Mouse (Mus musculus): ENCODE data around the gene Topors. TPM values are rescaled to one million over a fixed set of nuclear protein-coding genes. Genes with fewer than 3 reads are reported as not detected.

The Topors gene
- 46.6 TPM for polyA plus RNA-seq (2017; shearing (Covaris generic))

DNA sequence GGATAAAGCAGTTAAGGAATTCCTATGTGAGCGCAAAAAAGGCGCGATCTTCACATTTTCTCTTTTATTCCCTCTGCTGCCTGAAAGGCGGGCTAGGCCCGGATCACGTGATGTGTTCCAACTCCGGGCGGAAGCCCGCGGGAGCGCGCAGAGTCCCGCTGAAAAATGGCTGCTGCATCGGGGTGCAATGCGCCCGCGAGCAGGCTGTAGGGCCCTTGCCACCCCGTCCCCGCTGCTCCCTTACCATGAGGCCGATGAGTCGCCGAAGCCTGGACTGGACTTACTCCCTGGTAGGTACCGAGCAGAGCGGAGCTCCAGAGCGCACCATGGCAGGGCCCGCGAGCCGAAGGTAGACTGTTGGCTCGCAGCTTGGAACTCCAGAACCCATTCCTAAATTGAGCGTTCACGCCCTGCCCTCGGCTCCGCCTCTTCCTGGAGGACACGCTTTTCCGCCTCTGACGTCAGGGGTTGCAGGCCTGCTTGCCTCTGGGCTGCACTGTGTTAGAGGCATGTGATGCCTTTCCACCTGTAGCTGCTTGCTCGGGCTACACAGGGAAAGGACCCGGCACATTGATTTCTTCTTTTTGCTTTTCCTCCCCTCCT, at the start of gene Topors, which contains the start of gene Smim27:
Topors (minus strand) TSS at position 421 of the 603 bp plus-strand sequence.
Smim27 (plus strand) TSS at position 150 of the 603 bp plus-strand sequence.

GRCm38 (mm10) chr4:40279276-40279900, 9.7 kb upstream of the Topors start, which contains the start of gene Ndufb6:
Gene Ndufb6, minus strand, starts transcription at chr4:40279421.

DNA sequence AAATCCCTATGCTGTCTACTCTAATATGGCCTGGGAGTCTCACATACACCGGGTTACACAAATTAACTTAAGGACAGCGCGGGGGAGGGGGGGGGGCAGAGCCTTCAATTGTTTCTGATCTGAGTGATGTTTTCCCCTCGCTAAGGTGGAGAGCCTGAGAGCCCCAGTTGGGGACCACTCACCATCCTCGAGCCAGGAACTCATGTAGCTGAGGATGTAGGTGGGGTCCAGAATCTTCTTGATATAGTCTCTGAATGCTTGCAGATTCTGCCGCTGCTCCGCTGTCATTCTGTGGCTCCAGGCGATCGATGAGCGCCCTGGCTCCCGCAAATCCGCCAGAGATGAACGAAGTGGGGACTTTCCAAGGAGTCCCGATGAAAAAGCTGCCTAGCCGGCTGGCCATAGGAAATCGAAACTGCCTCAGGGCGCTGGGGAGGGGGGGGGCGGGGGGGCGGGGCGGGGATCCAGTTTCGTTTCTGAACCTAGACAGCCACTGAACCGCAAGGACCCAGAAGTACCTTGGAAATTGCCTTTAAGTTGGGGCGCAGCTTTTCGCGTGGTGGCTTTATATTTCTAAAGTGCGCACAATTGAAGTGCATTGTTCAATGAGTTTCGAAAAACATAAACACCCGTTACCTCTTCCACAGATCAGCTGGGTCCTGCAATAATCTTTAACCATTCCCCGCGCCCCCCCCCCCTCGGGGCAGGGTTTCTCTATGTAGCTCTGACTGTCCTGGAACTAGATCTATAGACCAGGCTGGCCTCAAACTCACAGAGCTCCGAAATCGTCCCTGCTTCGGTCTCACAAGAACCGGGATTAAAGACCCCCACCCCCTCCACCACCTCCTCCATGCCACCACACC, 30.0 kb downstream of the Topors start, which contains the start of gene Ddx58:
Ddx58 (minus strand) TSS at position 420 of the 863 bp plus-strand sequence.

Other genes with a start within 250 kb of the Topors start
- 30.7 TPM for gene Aco1, start 126.8 kb downstream of the Topors start, polyA plus RNA-seq (2017; shearing (Covaris generic))
- 88.3 TPM for gene Ddx58, start 30.0 kb downstream of the Topors start, polyA plus RNA-seq (2017; shearing (Covaris generic))
- gene Smim27, start 271 bp downstream of the Topors start, polyA plus RNA-seq (2017; shearing (Covaris generic)) = 58.9 TPM
- gene Ndufb6, start 9.6 kb upstream of the Topors start, polyA plus RNA-seq (2017; shearing (Covaris generic)) = 121 TPM
- 0.04 TPM for gene Tmem215, start 202.3 kb upstream of the Topors start, polyA plus RNA-seq (2017; shearing (Covaris generic))

All from CD4-positive, CD25-positive, alpha-beta regulatory T cell (primary cell).